Comparison of ENCODE assay signal across 8 mouse cellular contexts in the genomic region with DNA sequence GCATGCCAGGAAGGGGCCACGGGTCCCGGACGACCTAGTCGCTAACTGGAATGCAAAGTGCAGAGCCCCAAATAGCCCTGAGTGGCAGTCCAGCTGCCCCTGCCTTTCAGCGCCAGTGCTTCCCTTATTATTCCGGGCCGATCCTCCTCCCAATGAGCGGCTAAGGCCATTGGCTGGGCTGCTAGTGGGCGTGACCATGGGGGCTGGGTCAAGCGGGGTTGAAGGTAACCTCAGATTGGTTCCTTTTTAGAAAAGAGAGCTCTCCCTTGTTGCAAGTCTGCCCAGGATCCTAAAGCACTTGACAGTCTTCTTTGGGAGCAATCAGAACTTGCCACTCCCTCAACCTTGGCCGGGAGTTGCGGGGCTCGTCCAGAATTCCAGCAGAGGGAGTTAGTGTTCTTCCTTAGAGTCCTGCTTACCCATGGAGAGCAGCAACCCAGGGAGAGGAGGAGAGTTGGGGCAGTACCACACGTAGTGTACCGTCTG. TPM values are rescaled to one million over a fixed set of nuclear protein-coding genes. Genes with fewer than 3 reads are reported as not detected.
A peak's percentile ranks its signal among the peaks of the same experiment; 100 is the strongest.
DNase-seq lines count a peak whose midpoint lies in the region; ATAC-seq lines count a peak whose summit lies in the region.

No protein-coding gene starts in this region.

- peak; percentile 73 for ATAC-seq in embryonic facial prominence, embryonic 12.5 days (ENCODE audit: insufficient number of reproducible peaks, insufficient read depth, low FRiP score, low TSS enrichment)
- peak; percentile 62; the same call in 1 of the 2 replicates for ATAC-seq in limb, embryonic 11.5 days (ENCODE audit: insufficient number of reproducible peaks, low FRiP score, low TSS enrichment, low read depth)
- peak; percentile 80 for ATAC-seq in midbrain, embryonic 12.5 days (ENCODE audit: low FRiP score, low read depth)

- peak overlapping the region; percentile 67 for H3K4me3 ChIP-seq in embryonic facial prominence, embryonic 12.5 days
- H3K4me3 ChIP-seq in limb, embryonic 11.5 days (ENCODE audit: low read depth, low read length) = peak overlapping the region; percentile 68
- H3K4me3 ChIP-seq in midbrain, embryonic 12.5 days = peak overlapping the region; percentile 58

- DNase-seq in 3T3-L1 (ENCODE audit: low read depth, low spot score) = peak; percentile 96
- DNase-seq in adrenal gland, postnatal 14 days = peak; percentile 93
- DNase-seq in heart, adult 18-20 months = peak; percentile 94
- DNase-seq in kidney, adult 18-20 months = peak; percentile 91
- DNase-seq in limb, embryonic 11.5 days (ENCODE audit: low spot score) = peak; percentile 86
- peak; percentile 66 for DNase-seq in spleen, adult 12 weeks (ENCODE audit: low spot score)

- H3K4me1 ChIP-seq in embryonic facial prominence, embryonic 12.5 days = peaks cover 23% of the 10 kb centered on the region
- H3K4me1 ChIP-seq in limb, embryonic 11.5 days (ENCODE audit: control insufficient read depth, insufficient read depth, low read length) = peaks cover 16% of the 10 kb centered on the region; the same call in 1 of the 2 replicates
- peaks cover 22% of the 10 kb centered on the region for H3K4me1 ChIP-seq in midbrain, embryonic 12.5 days

- no peaks in the 10 kb centered on the region for H3K36me3 ChIP-seq in embryonic facial prominence, embryonic 12.5 days
- H3K36me3 ChIP-seq in limb, embryonic 11.5 days (ENCODE audit: control insufficient read depth, insufficient read depth, low read length) = no peaks in the 10 kb centered on the region
- H3K36me3 ChIP-seq in midbrain, embryonic 12.5 days = no peaks in the 10 kb centered on the region

- under 1% methylated on average over 15 of the region's 15 CpGs for WGBS in embryonic facial prominence, embryonic 12.5 days
- WGBS in limb, embryonic 11.5 days = under 1% methylated on average over 15 of the region's 15 CpGs
- whole genome bisulfite sequencing in midbrain, embryonic 12.5 days = 1% methylated on average over 15 of the region's 15 CpGs

- no peaks in the 10 kb centered on the region for H3K9me3 ChIP-seq in embryonic facial prominence, embryonic 12.5 days
- no peaks in the 10 kb centered on the region for H3K9me3 ChIP-seq in limb, embryonic 11.5 days (ENCODE audit: control insufficient read depth, low read length)
- no peaks in the 10 kb centered on the region for H3K9me3 ChIP-seq in midbrain, embryonic 12.5 days

- H3K9ac ChIP-seq in embryonic facial prominence, embryonic 12.5 days = no peak overlapping the region
- peak overlapping the region; percentile 22; the same call in 1 of the 2 replicates for H3K9ac ChIP-seq in limb, embryonic 11.5 days (ENCODE audit: low read length)
- 0 out of 2 replicates have a peak overlapping the region, but pooled peaks have one; percentile 1 for H3K9ac ChIP-seq in midbrain, embryonic 12.5 days (replicated peaks)

- H3K4me2 ChIP-seq in embryonic facial prominence, embryonic 12.5 days (replicated peaks) = peak overlapping the region; percentile 100
- peak overlapping the region; percentile 100 for H3K4me2 ChIP-seq in limb, embryonic 11.5 days (ENCODE audit: low read depth, severe bottlenecking)
- peak overlapping the region; percentile 100 for H3K4me2 ChIP-seq in midbrain, embryonic 12.5 days (replicated peaks)

- peaks cover 7% of the 10 kb centered on the region; the same call in 1 of the 2 replicates for H3K27me3 ChIP-seq in embryonic facial prominence, embryonic 12.5 days
- H3K27me3 ChIP-seq in limb, embryonic 11.5 days (ENCODE audit: control insufficient read depth, insufficient read depth, low read length) = peaks cover 4% of the 10 kb centered on the region; the same call in 1 of the 2 replicates
- H3K27me3 ChIP-seq in midbrain, embryonic 12.5 days = peaks cover 40% of the 10 kb centered on the region

- H3K27ac ChIP-seq in embryonic facial prominence, embryonic 12.5 days = no peak overlapping the region
- H3K27ac ChIP-seq in limb, embryonic 11.5 days (replicated peaks; ENCODE audit: low read depth, low read length) = 0 out of 2 replicates have a peak overlapping the region, but pooled peaks have one; percentile 4
- H3K27ac ChIP-seq in midbrain, embryonic 12.5 days (replicated peaks) = 0 out of 2 replicates have a peak overlapping the region, but pooled peaks have one; percentile 25

RNA-seq across cellular contexts. Expression of a gene that starts 1.2 kb away (rescaled TPM):
- total RNA-seq in adrenal gland, postnatal 14 days (2021) = 118 and 138 TPM in 2 replicates
- polyA plus RNA-seq in embryonic facial prominence, embryonic 12.5 days (2016; fragmentation: Nextera tagmentation; extraction: Ambion mirVana) = 11.3 and 12.2 TPM in 2 replicates
- 100 to 1,000 TPM; 303 to 332 TPM for total RNA-seq in heart, adult 18-20 months (2021)
- 4.1 and 5.8 TPM in 2 replicates for polyA plus RNA-seq in limb, embryonic 11.5 days (2014; fragmentation: Nextera tagmentation; extraction: Ambion mirVana)
- 3.0 and 3.3 TPM in 2 replicates for polyA plus RNA-seq in midbrain, embryonic 12.5 days (2016; fragmentation: Nextera tagmentation; extraction: Ambion mirVana)

RNA-seq across cellular contexts. Expression of a gene that starts 18.0 kb away (rescaled TPM):
- total RNA-seq in adrenal gland, postnatal 14 days (2021) = 132 and 155 TPM in 2 replicates
- 273 and 275 TPM in 2 replicates for polyA plus RNA-seq in embryonic facial prominence, embryonic 12.5 days (2016; fragmentation: Nextera tagmentation; extraction: Ambion mirVana)
- 100 to 1,000 TPM; 137 to 160 TPM for total RNA-seq in heart, adult 18-20 months (2021)
- 448 and 453 TPM in 2 replicates for polyA plus RNA-seq in limb, embryonic 11.5 days (2014; fragmentation: Nextera tagmentation; extraction: Ambion mirVana)
- 315 and 316 TPM in 2 replicates for polyA plus RNA-seq in midbrain, embryonic 12.5 days (2016; fragmentation: Nextera tagmentation; extraction: Ambion mirVana)

RNA-seq across cellular contexts. Expression of a gene that starts 38.5 kb away (rescaled TPM):
- total RNA-seq in adrenal gland, postnatal 14 days (2021) = 6.4 and 14.2 TPM in 2 replicates
- 6.5 and 7.2 TPM in 2 replicates for polyA plus RNA-seq in embryonic facial prominence, embryonic 12.5 days (2016; fragmentation: Nextera tagmentation; extraction: Ambion mirVana)
- 1 to 10 TPM; 4.4 to 6.0 TPM for total RNA-seq in heart, adult 18-20 months (2021)
- 7.1 and 7.3 TPM in 2 replicates for polyA plus RNA-seq in limb, embryonic 11.5 days (2014; fragmentation: Nextera tagmentation; extraction: Ambion mirVana)
- polyA plus RNA-seq in midbrain, embryonic 12.5 days (2016; fragmentation: Nextera tagmentation; extraction: Ambion mirVana) = 6.5 and 8.2 TPM in 2 replicates

RNA-seq across cellular contexts. Expression of a gene that starts 47.8 kb away (rescaled TPM):
- total RNA-seq in adrenal gland, postnatal 14 days (2021) = 1.2 and 1.5 TPM in 2 replicates
- polyA plus RNA-seq in embryonic facial prominence, embryonic 12.5 days (2016; fragmentation: Nextera tagmentation; extraction: Ambion mirVana) = 6.6 and 6.8 TPM in 2 replicates
- total RNA-seq in heart, adult 18-20 months (2021) = 1 to 10 TPM in 1 of 2 experiments, under 1 TPM in 1; 0.82 to 1.4 TPM
- 3.0 and 3.9 TPM in 2 replicates for polyA plus RNA-seq in limb, embryonic 11.5 days (2014; fragmentation: Nextera tagmentation; extraction: Ambion mirVana)
- 8.0 and 8.2 TPM in 2 replicates for polyA plus RNA-seq in midbrain, embryonic 12.5 days (2016; fragmentation: Nextera tagmentation; extraction: Ambion mirVana)
